Mouse (Mus musculus) CH12.LX (cell line): ENCODE results near the gene Lsr.

Source experiments
- BHLHE40 ChIP-seq: IDR thresholded peaks from 2 replicates; pipeline ENCODE4 v1.6.1; 2011; ENCODE audit warnings: mild to moderate bottlenecking, low read depth, low read length, improper control_type of control experiment
- CHD1 ChIP-seq: IDR thresholded peaks from 2 replicates; pipeline ENCODE4 v1.6.1; 2012; ENCODE audit warnings: low read depth, low read length, improper control_type of control experiment, inconsistent platforms
- CTCF ChIP-seq, 2 experiments: IDR thresholded peaks in 1 of 2; conservative IDR thresholded peaks in 1 of 2; 2 replicates each; pipeline ENCODE4 v1.5.1; 2011 to 2012; ENCODE audit warnings: low read depth in 2 of 2, low read length in 2 of 2, improper control_type of control experiment in 1 of 2, inconsistent platforms in 1 of 2, mild to moderate bottlenecking in 1 of 2, moderate library complexity in 1 of 2
- MAFK ChIP-seq: IDR thresholded peaks from 2 replicates; pipeline ENCODE4 v1.6.1; 2011; ENCODE audit warnings: low read length, improper control_type of control experiment; ENCODE audit not compliant: insufficient replicate concordance
- MXI1 ChIP-seq: IDR thresholded peaks from 2 replicates; pipeline ENCODE4 v1.6.1; 2011; ENCODE audit warnings: mild to moderate bottlenecking, low read depth, low read length, improper control_type of control experiment
- PAX5 ChIP-seq: IDR thresholded peaks from 2 replicates; pipeline ENCODE4 v1.6.1; 2012; ENCODE audit warnings: low read length, inconsistent platforms, mixed read lengths
- POLR2A ChIP-seq: IDR thresholded peaks from 2 replicates; pipeline ENCODE4 v1.6.1; 2011; ENCODE audit warnings: low read depth, mild to moderate bottlenecking, improper control_type of control experiment, low read length
- RAD21 ChIP-seq: IDR thresholded peaks from 2 replicates; pipeline ENCODE4 v1.6.1; 2011; ENCODE audit warnings: low read depth, mild to moderate bottlenecking, low read length, improper control_type of control experiment, moderate library complexity
- SMC3 ChIP-seq: IDR thresholded peaks from 2 replicates; pipeline ENCODE4 v1.6.1; 2011; ENCODE audit warnings: low read depth, low read length, improper control_type of control experiment
- UBTF ChIP-seq: IDR thresholded peaks from 2 replicates; pipeline ENCODE4 v1.6.1; 2012; ENCODE audit warnings: low read depth, mild to moderate bottlenecking, inconsistent platforms, low read length, improper control_type of control experiment, moderate library complexity
- USF2 ChIP-seq: conservative IDR thresholded peaks from 2 replicates; pipeline ENCODE4 v1.6.1; 2011; ENCODE audit warnings: low read depth, low read length, improper control_type of control experiment
- ZC3H11A ChIP-seq: IDR thresholded peaks from 2 replicates; pipeline ENCODE4 v1.6.1; 2012; ENCODE audit warnings: low read depth, mild to moderate bottlenecking, inconsistent platforms, low read length, improper control_type of control experiment
- ZKSCAN1 ChIP-seq: IDR thresholded peaks from 2 replicates; pipeline ENCODE4 v1.6.1; 2012; ENCODE audit warnings: low read depth, inconsistent platforms, low read length, improper control_type of control experiment, borderline replicate concordance

GRCm38 (mm10) chr7:30996491-30996890 is 23.2 kb upstream of the Lsr start:
- TF ChIP-seq ZC3H11A, result no peak
- no peak for TF ChIP-seq MXI1
- TF ChIP-seq CTCF (conservative IDR thresholded peaks at IDR 0.05 in 1 of 2, IDR thresholded peaks at IDR 0.05 in 1 of 2; ENCODE audit: low read depth in 2 of 2, low read length in 2 of 2), result peak in 1 of 2 experiments; percentile 43; a peak in 2 of 4 replicates
- no peak for TF ChIP-seq CHD1
- no peak for TF ChIP-seq PAX5
- no peak for TF ChIP-seq ZKSCAN1
- no peak for TF ChIP-seq POLR2A
- no peak for TF ChIP-seq UBTF
- peak; percentile 20 for TF ChIP-seq SMC3
- no peak for TF ChIP-seq BHLHE40
- no peak for TF ChIP-seq MAFK
- no peak for TF ChIP-seq USF2
- no peak; the same call in none of the 2 replicates for TF ChIP-seq RAD21
